Mouse (Mus musculus) kidney, adult 9 months (tissue): ENCODE measurements around the gene Rbpjl.

Experiments used
- DNase-seq: peaks from one replicate; pipeline ENCODE4 v3.0.0; 2022

Gene Rbpjl

GRCm38 (mm10) chr2:164396076-164396475, 6.9 kb upstream of the Rbpjl start:
- DNase-seq, result no peak

- no peak for DNase-seq
Observed at GRCm38 (mm10) chr2:164396911-164397310, 6.0 kb upstream of the Rbpjl start.

- DNase-seq, result no peak
Observed at GRCm38 (mm10) chr2:164403396-164404081, 598 bp downstream of the Rbpjl start.

GRCm38 (mm10) chr2:164404082-164404990, 1.4 kb downstream of the Rbpjl start:
- DNase-seq, result peak; percentile 45

GRCm38 (mm10) chr2:164405060-164405459, 2.1 kb downstream of the Rbpjl start, which contains the start of gene Matn4:
Gene Matn4, minus strand, starts transcription at chr2:164405160.
- no peak for DNase-seq

- no peak for DNase-seq
Observed at GRCm38 (mm10) chr2:164405519-164405918, 2.6 kb downstream of the Rbpjl start.

- peak; percentile 64 for DNase-seq
Observed at GRCm38 (mm10) chr2:164407708-164408107, 4.8 kb downstream of the Rbpjl start.

- no peak for DNase-seq
Observed at GRCm38 (mm10) chr2:164414167-164414566, 11.2 kb downstream of the Rbpjl start.

GRCm38 (mm10) chr2:164414581-164414980, 11.6 kb downstream of the Rbpjl start:
- no peak for DNase-seq

- peak; percentile 28 for DNase-seq
Observed at GRCm38 (mm10) chr2:164417198-164417597, 14.3 kb downstream of the Rbpjl start.

GRCm38 (mm10) chr2:164418308-164418875, 15.5 kb downstream of the Rbpjl start:
- DNase-seq, result peak; percentile 71

- no peak for DNase-seq
Observed at GRCm38 (mm10) chr2:164419489-164419888, 16.5 kb downstream of the Rbpjl start.

- DNase-seq, result no peak
Observed at GRCm38 (mm10) chr2:164421306-164421705, 18.4 kb downstream of the Rbpjl start.

- DNase-seq, result peak; percentile 83
Observed at GRCm38 (mm10) chr2:164421979-164422378, 19.0 kb downstream of the Rbpjl start.

GRCm38 (mm10) chr2:164422675-164423393, 19.9 kb downstream of the Rbpjl start:
- DNase-seq, result peak; percentile 47

GRCm38 (mm10) chr2:164423464-164423863, 20.5 kb downstream of the Rbpjl start:
- no peak for DNase-seq

GRCm38 (mm10) chr2:164424406-164424805, 21.5 kb downstream of the Rbpjl start:
- DNase-seq, result peak; percentile 25

- DNase-seq, result peak; percentile 84
Observed at GRCm38 (mm10) chr2:164425401-164425800, 22.5 kb downstream of the Rbpjl start.

GRCm38 (mm10) chr2:164426121-164426520, 23.2 kb downstream of the Rbpjl start:
- peak; percentile 69 for DNase-seq

GRCm38 (mm10) chr2:164426952-164427351, 24.0 kb downstream of the Rbpjl start:
- DNase-seq, result no peak

- no peak for DNase-seq
Observed at GRCm38 (mm10) chr2:164428451-164428850, 25.5 kb downstream of the Rbpjl start.

GRCm38 (mm10) chr2:164429881-164430615, 27.1 kb downstream of the Rbpjl start:
- DNase-seq, result no peak
